Mouse (Mus musculus) telencephalon, adult 2 months (tissue): ENCODE data around the gene Prmt9.

ENCODE experiments used
- DNase-seq: peaks from one replicate; pipeline ENCODE4 v3.0.0-alpha.2; 2011; ENCODE audit warnings: low read depth, low spot score

Prmt9 gene

GRCm38 (mm10) chr8:77549121-77549706 is at the start of gene Prmt9:
Prmt9 (plus strand) TSS chr8:77549397.
- DNase-seq: peak; percentile 78

- DNase-seq: no peak
These were observed 48.9 kb upstream of the Prmt9 start for GRCm38 (mm10) chr8:77500264-77500663.

GRCm38 (mm10) chr8:77501131-77501530 is 48.1 kb upstream of the Prmt9 start:
- no peak for DNase-seq

- no peak for DNase-seq
These were observed 46.6 kb upstream of the Prmt9 start for GRCm38 (mm10) chr8:77502547-77502946.

- no peak for DNase-seq
These were observed 42.7 kb upstream of the Prmt9 start for GRCm38 (mm10) chr8:77506539-77506938.

GRCm38 (mm10) chr8:77507510-77508035 is 41.6 kb upstream of the Prmt9 start:
- DNase-seq: no peak

- no peak for DNase-seq
These were observed 40.2 kb upstream of the Prmt9 start for GRCm38 (mm10) chr8:77509044-77509443.

- DNase-seq: no peak
These were observed 38.8 kb upstream of the Prmt9 start for GRCm38 (mm10) chr8:77510426-77510825.

GRCm38 (mm10) chr8:77511750-77512493 is 37.3 kb upstream of the Prmt9 start:
- no peak for DNase-seq

- DNase-seq: no peak
These were observed 34.0 kb upstream of the Prmt9 start for GRCm38 (mm10) chr8:77515201-77515600.

GRCm38 (mm10) chr8:77515786-77516185 is 33.4 kb upstream of the Prmt9 start:
- no peak for DNase-seq

GRCm38 (mm10) chr8:77516845-77517244 is 32.4 kb upstream of the Prmt9 start:
- DNase-seq: no peak

GRCm38 (mm10) chr8:77517301-77518200 is 31.6 kb upstream of the Prmt9 start, which contains the start of gene Arhgap10:
Arhgap10 (minus strand) TSS chr8:77517953.
- no peak for DNase-seq

GRCm38 (mm10) chr8:77518201-77519115 is 30.7 kb upstream of the Prmt9 start:
- DNase-seq: peak; percentile 57

GRCm38 (mm10) chr8:77520601-77521000 is 28.6 kb upstream of the Prmt9 start:
- no peak for DNase-seq

GRCm38 (mm10) chr8:77521028-77521785 is 28.0 kb upstream of the Prmt9 start:
- DNase-seq: no peak

GRCm38 (mm10) chr8:77522984-77523383 is 26.2 kb upstream of the Prmt9 start:
- DNase-seq: no peak

GRCm38 (mm10) chr8:77524018-77524615 is 25.1 kb upstream of the Prmt9 start:
- DNase-seq: no peak

GRCm38 (mm10) chr8:77524906-77525305 is 24.3 kb upstream of the Prmt9 start:
- no peak for DNase-seq

GRCm38 (mm10) chr8:77526130-77526529 is 23.1 kb upstream of the Prmt9 start:
- DNase-seq: no peak
